Mouse (Mus musculus): ENCODE data around the gene Rhoh. TPM values are rescaled to one million over a fixed set of nuclear protein-coding genes. Genes with fewer than 3 reads are reported as not detected.
A peak's percentile ranks its signal among the peaks of the same experiment; 100 is the strongest.

The Rhoh gene
- polyA plus RNA-seq, 1 experiment from 2014 or later = 0.25 TPM

DNA sequence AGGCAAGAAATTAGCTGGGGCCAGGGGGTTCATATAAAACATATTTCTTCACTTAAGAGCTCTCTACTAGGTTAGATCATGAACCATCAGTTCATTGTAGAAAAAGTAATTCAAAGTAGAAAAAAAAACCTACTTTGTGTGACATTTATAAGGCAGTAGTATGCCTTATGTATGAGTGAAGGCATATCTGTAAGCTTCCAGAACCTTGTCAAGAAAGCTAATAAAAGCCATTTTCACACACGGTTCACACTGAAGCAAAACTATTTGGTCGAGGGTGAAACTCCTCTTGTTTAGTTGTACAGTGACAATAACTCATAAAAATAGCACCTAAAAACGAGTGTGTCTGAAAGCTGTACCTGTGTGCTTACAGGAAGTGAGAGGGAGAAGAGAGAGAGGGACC, 5.4 kb upstream of the Rhoh start:
- H3K4me3 ChIP-seq (ENCODE audit: low read depth, low read length) = no peak overlapping the region
- no peak for ATAC-seq (replicated peaks; ENCODE audit: insufficient number of reproducible peaks, low FRiP score, low TSS enrichment, low read depth)
- no peak overlapping the region for H3K4me2 ChIP-seq (ENCODE audit: low read depth, low read length)

DNA sequence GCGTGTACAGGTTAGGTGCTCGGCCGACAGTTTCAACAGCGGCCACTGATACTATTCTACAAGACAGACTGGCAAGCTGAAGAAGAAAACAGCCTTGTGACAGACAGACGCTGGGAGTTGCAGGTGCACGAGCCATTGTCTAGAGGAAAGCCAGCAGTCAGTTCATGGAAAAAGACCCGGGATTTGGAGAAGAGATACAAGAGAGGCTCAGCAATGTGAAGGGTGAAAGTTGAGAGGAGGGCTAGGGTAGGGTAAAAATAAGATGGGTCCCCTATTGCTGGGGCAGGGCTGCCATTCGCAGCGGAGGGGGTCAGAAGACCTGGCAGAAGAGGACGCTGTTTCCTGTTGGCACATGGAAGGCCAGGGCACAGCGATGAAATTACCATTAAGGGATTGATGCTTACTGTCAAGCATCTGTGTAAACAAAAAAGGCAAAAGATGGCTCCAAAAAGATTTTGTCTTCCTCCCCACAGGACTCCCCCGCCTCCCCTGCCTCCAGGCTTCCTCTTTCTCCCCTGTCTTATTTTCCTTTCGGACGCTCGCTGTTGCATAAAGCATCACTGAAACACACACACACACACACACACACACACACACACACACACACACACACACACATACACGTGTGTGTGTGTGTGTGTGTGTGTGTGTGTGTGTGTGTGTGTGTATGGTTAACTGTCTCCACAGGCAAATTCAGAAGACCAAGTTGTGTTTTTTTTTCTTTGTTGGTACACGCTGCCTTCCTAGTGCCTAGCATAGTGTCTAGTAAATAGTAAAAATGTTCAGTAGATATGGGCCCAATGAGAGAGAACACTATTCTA, 4.2 kb upstream of the Rhoh start:
- H3K36me3 ChIP-seq (replicated peaks; ENCODE audit: control insufficient read depth, insufficient read depth, low read depth, low read length) = no peaks in the 10 kb centered on the region
- no peaks in the 10 kb centered on the region for H3K27me3 ChIP-seq (ENCODE audit: control insufficient read depth, insufficient read depth, low read length)
- DNase-seq (ENCODE audit: low spot score) (no peak), ATAC-seq (replicated peaks; ENCODE audit: insufficient number of reproducible peaks, low FRiP score, low TSS enrichment, low read depth) (no peak)
- no peak overlapping the region for H3K4me2 ChIP-seq (ENCODE audit: low read depth, low read length)
- no peaks in the 10 kb centered on the region for H3K9me3 ChIP-seq (replicated peaks; ENCODE audit: control insufficient read depth, low read length)
- no peak overlapping the region for H3K9ac ChIP-seq (replicated peaks; ENCODE audit: low read length)
- 84% methylated on average over 17 of the region's 17 CpGs for WGBS
- H3K4me1 ChIP-seq (ENCODE audit: control insufficient read depth, insufficient read depth, low read length) = no peaks in the 10 kb centered on the region
- H3K27ac ChIP-seq (replicated peaks; ENCODE audit: low read depth, low read length) = no peak overlapping the region
- no peak overlapping the region for H3K4me3 ChIP-seq (ENCODE audit: low read depth, low read length)

More for the DNA sequence above, 5.4 kb upstream of the Rhoh start:
- Histone ChIP-seq H3K27me3 (ENCODE audit: control insufficient read depth, insufficient read depth, low read length) (no peaks in the 10 kb centered on the region), H3K4me1 (ENCODE audit: control insufficient read depth, insufficient read depth, low read length) (no peaks in the 10 kb centered on the region), H3K9me3 (replicated peaks; ENCODE audit: control insufficient read depth, low read length) (no peaks in the 10 kb centered on the region), H3K36me3 (replicated peaks; ENCODE audit: control insufficient read depth, insufficient read depth, low read depth, low read length) (no peaks in the 10 kb centered on the region), H3K9ac (replicated peaks; ENCODE audit: low read length) (no peak overlapping the region), H3K27ac (replicated peaks; ENCODE audit: low read depth, low read length) (no peak overlapping the region)
- 75% methylated on average over 3 of the region's 3 CpGs for WGBS
- no peak for DNase-seq (ENCODE audit: low spot score)

DNA sequence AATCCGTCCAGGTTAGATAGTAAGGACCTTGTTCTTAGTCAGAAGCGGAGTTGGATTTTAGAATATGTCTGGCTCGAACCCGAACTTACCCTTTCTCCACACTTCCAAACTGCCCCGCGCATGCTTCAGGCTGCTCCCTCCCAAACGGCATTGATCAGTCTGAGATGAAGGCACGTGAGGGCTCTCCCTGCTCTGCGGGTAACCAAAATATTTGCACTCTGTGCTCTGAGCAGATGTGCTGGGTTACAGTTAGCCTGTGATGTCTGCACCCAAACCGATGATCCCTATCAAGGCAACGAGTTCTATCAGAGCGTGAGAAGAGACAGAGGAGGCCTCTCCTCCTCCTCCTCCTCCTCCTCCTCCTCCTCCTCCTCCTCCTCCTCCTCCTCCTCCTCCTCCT, 3.1 kb upstream of the Rhoh start:
- no peak overlapping the region for H3K9ac ChIP-seq (replicated peaks; ENCODE audit: low read length)
- 72% methylated on average over 12 of the region's 12 CpGs for WGBS
- H3K36me3 ChIP-seq (replicated peaks; ENCODE audit: control insufficient read depth, insufficient read depth, low read depth, low read length) = no peaks in the 10 kb centered on the region
- no peaks in the 10 kb centered on the region for H3K9me3 ChIP-seq (replicated peaks; ENCODE audit: control insufficient read depth, low read length)
- DNase-seq (ENCODE audit: low spot score) = no peak
- H3K4me1 ChIP-seq (ENCODE audit: control insufficient read depth, insufficient read depth, low read length) = no peaks in the 10 kb centered on the region
- no peaks in the 10 kb centered on the region for H3K27me3 ChIP-seq (ENCODE audit: control insufficient read depth, insufficient read depth, low read length)
- no peak for ATAC-seq (replicated peaks; ENCODE audit: insufficient number of reproducible peaks, low FRiP score, low TSS enrichment, low read depth)
- no peak overlapping the region for H3K4me2 ChIP-seq (ENCODE audit: low read depth, low read length)
- no peak overlapping the region for H3K27ac ChIP-seq (replicated peaks; ENCODE audit: low read depth, low read length)
- no peak overlapping the region for H3K4me3 ChIP-seq (ENCODE audit: low read depth, low read length)

DNA sequence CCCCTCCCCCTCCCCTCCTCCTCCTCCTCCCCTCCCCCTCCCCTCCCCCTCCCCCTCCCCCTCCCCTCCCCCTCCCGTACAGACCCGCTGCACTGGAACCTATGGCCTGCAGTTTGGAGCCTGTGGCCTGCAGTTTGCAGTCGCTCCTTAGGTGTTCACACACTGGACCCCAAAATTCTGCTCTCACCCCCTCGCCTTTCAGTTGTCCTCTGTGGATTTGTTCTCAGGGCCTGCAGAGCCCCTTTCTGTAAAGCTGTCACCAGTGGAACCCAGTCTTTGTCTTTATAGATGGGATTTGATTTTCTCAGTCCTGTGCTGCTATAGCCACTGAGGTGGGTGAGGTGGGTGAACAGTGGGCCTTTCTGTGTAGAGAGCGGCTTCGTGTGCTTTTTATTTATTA, 2.7 kb upstream of the Rhoh start:
- DNase-seq (ENCODE audit: low spot score) (no peak), ATAC-seq (replicated peaks; ENCODE audit: insufficient number of reproducible peaks, low FRiP score, low TSS enrichment, low read depth) (no peak)
- 79% methylated on average over 4 of the region's 6 CpGs for WGBS
- no peaks in the 10 kb centered on the region for H3K9me3 ChIP-seq (replicated peaks; ENCODE audit: control insufficient read depth, low read length)
- H3K4me1 ChIP-seq (ENCODE audit: control insufficient read depth, insufficient read depth, low read length) = no peaks in the 10 kb centered on the region
- no peak overlapping the region for H3K4me2 ChIP-seq (ENCODE audit: low read depth, low read length)
- no peak overlapping the region for H3K27ac ChIP-seq (replicated peaks; ENCODE audit: low read depth, low read length)
- no peak overlapping the region for H3K4me3 ChIP-seq (ENCODE audit: low read depth, low read length)
- no peak overlapping the region for H3K9ac ChIP-seq (replicated peaks; ENCODE audit: low read length)
- H3K27me3 ChIP-seq (ENCODE audit: control insufficient read depth, insufficient read depth, low read length) = no peaks in the 10 kb centered on the region
- no peaks in the 10 kb centered on the region for H3K36me3 ChIP-seq (replicated peaks; ENCODE audit: control insufficient read depth, insufficient read depth, low read depth, low read length)

DNA sequence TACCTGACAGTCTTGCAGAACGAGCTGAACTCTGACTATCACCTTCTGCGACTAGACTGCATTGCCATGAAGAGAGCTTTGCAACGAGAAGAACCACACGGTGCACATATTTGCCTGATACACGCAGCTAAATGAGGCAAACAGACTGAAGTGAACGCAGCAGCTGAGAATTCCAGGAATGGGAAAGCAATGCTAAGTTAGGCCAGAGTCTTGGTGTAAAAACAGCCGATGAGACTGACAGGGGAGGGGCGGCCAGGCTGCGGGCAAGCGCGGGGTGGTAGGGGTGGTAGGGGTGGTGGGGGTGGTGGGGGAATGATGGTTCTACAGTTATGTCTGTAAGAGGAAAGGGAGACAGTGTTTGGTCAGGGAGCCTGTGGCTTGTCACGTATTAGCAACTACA, 2.1 kb upstream of the Rhoh start:
- Histone ChIP-seq H3K9me3 (replicated peaks; ENCODE audit: control insufficient read depth, low read length) (no peaks in the 10 kb centered on the region), H3K4me2 (ENCODE audit: low read depth, low read length) (no peak overlapping the region), H3K27ac (replicated peaks; ENCODE audit: low read depth, low read length) (no peak overlapping the region), H3K4me1 (ENCODE audit: control insufficient read depth, insufficient read depth, low read length) (no peaks in the 10 kb centered on the region), H3K4me3 (ENCODE audit: low read depth, low read length) (no peak overlapping the region), H3K27me3 (ENCODE audit: control insufficient read depth, insufficient read depth, low read length) (no peaks in the 10 kb centered on the region), H3K9ac (replicated peaks; ENCODE audit: low read length) (no peak overlapping the region), H3K36me3 (replicated peaks; ENCODE audit: control insufficient read depth, insufficient read depth, low read depth, low read length) (no peaks in the 10 kb centered on the region)
- ATAC-seq (replicated peaks; ENCODE audit: insufficient number of reproducible peaks, low FRiP score, low TSS enrichment, low read depth) (no peak), DNase-seq (ENCODE audit: low spot score) (peak; percentile 19)
- WGBS = 66% methylated on average over 12 of the region's 12 CpGs

DNA sequence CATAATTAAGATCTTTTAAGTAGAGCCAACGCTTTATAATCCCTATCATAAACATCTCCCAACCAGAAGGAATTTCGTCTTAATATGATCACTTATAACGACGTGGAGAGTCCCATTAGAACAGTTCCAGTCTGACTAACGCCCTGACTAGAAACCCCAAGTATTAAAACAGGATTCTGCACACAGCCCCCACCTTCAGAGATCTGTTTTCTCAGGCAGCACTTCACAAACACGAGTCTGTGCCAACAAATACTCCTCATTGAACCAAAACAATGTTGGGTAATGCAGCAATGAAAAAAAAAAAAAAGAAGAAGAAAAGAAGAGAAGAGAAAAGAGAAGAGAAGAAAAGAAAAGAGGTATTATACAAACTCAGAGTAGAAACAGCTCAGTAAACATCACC, 1.6 kb upstream of the Rhoh start:
- Histone ChIP-seq H3K4me3 (ENCODE audit: low read depth, low read length) (no peak overlapping the region), H3K27me3 (ENCODE audit: control insufficient read depth, insufficient read depth, low read length) (no peaks in the 10 kb centered on the region), H3K9ac (replicated peaks; ENCODE audit: low read length) (no peak overlapping the region), H3K36me3 (replicated peaks; ENCODE audit: control insufficient read depth, insufficient read depth, low read depth, low read length) (no peaks in the 10 kb centered on the region), H3K4me1 (ENCODE audit: control insufficient read depth, insufficient read depth, low read length) (no peaks in the 10 kb centered on the region), H3K9me3 (replicated peaks; ENCODE audit: control insufficient read depth, low read length) (no peaks in the 10 kb centered on the region), H3K27ac (replicated peaks; ENCODE audit: low read depth, low read length) (no peak overlapping the region), H3K4me2 (ENCODE audit: low read depth, low read length) (no peak overlapping the region)
- DNase-seq (ENCODE audit: low spot score) = no peak
- ATAC-seq (replicated peaks; ENCODE audit: insufficient number of reproducible peaks, low FRiP score, low TSS enrichment, low read depth) = no peak
- 69% methylated on average over 6 of the region's 6 CpGs for WGBS

DNA sequence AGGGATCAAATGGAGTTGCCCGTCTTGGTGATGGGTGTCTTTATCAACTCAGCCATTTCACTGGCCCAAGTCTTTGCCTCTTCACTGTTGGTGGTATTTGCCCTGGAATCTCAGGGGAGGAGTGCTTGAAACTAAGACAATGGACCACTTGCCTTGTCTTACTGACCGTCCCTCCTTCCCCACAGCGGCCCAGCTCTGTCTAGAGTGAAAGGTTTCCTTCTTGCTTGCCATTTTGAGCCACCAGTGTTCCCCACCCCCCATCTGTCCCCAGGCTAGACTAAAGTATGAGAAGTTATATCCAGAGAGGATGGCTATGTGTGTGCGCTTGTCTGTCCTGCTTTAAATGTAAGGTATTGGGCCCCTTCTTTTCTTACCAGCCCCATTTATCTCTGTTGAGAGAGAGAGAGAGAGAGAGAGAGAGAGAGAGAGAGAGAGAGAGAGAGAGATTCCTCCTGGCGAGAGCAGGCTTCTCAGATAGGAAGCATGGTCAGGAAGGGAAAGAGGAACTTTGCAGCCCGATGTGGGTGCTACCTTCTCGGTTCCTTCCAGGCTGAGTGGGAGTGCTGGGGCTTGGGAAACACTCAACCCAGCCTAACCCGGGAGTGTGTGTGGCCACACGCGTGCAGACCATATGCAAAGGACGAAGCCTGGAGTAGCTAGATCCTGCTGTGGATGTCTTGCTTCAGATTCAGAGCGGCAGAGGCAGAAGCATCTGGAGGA, 572 bp upstream of the Rhoh start:
- no peak overlapping the region for H3K4me3 ChIP-seq (ENCODE audit: low read depth, low read length)
- H3K9ac ChIP-seq (replicated peaks; ENCODE audit: low read length) = no peak overlapping the region
- 67% methylated on average over 12 of the region's 12 CpGs for WGBS
- DNase-seq (ENCODE audit: low spot score) (no peak), ATAC-seq (replicated peaks; ENCODE audit: insufficient number of reproducible peaks, low FRiP score, low TSS enrichment, low read depth) (no peak)
- no peak overlapping the region for H3K27ac ChIP-seq (replicated peaks; ENCODE audit: low read depth, low read length)
- no peaks in the 10 kb centered on the region for H3K36me3 ChIP-seq (replicated peaks; ENCODE audit: control insufficient read depth, insufficient read depth, low read depth, low read length)
- no peak overlapping the region for H3K4me2 ChIP-seq (ENCODE audit: low read depth, low read length)
- H3K9me3 ChIP-seq (replicated peaks; ENCODE audit: control insufficient read depth, low read length) = no peaks in the 10 kb centered on the region
- no peaks in the 10 kb centered on the region for H3K4me1 ChIP-seq (ENCODE audit: control insufficient read depth, insufficient read depth, low read length)
- no peaks in the 10 kb centered on the region for H3K27me3 ChIP-seq (ENCODE audit: control insufficient read depth, insufficient read depth, low read length)

DNA sequence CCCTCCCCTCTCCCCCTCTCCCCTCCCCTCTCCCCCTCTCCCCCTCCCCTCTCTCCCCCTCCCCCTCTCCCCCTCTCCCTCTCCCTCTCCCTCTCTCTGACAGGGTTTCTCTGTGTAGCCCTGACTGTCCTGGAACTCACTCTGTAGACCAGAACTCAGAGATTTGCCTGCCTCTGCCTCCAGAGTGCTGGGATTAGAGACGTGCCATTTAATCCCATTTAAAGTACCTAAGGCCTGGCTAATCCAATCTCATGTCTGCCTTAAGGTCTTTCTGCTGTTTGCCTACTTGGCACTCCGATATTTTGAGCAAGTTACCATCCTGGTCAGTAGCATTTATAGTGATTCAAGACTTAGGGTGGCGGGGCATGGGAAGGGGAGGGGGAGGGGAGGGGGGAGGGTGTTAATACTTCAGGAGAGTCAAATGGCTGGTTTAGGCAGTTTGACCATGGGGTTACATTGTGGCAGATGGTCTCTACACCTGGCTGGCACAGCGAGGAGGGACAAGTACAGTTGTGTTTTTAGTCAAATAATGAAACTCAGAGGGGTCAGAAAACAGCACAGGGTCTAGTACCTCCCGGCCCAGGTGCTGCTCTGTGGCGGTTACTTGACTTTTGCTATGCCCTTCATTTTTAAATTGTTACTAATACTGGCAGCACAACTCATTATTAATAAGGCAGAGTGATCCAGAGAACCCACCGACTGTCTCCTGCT, 1.4 kb downstream of the Rhoh start:
- Histone ChIP-seq H3K4me3 (ENCODE audit: low read depth, low read length) (no peak overlapping the region), H3K27me3 (ENCODE audit: control insufficient read depth, insufficient read depth, low read length) (no peaks in the 10 kb centered on the region), H3K36me3 (replicated peaks; ENCODE audit: control insufficient read depth, insufficient read depth, low read depth, low read length) (no peaks in the 10 kb centered on the region), H3K27ac (replicated peaks; ENCODE audit: low read depth, low read length) (no peak overlapping the region), H3K9me3 (replicated peaks; ENCODE audit: control insufficient read depth, low read length) (no peaks in the 10 kb centered on the region), H3K4me2 (ENCODE audit: low read depth, low read length) (no peak overlapping the region), H3K4me1 (ENCODE audit: control insufficient read depth, insufficient read depth, low read length) (no peaks in the 10 kb centered on the region), H3K9ac (replicated peaks; ENCODE audit: low read length) (no peak overlapping the region)
- DNase-seq (ENCODE audit: low spot score) (no peak), ATAC-seq (replicated peaks; ENCODE audit: insufficient number of reproducible peaks, low FRiP score, low TSS enrichment, low read depth) (no peak)
- WGBS = 91% methylated on average over 7 of the region's 7 CpGs

Data from embryonic facial prominence, embryonic 11.5 days (tissue).